Mouse (Mus musculus): ENCODE measurements at regions not wholly inside any gene's neighbourhood (a gene's known extent, or its start where the extent isn't known, plus 50 kb on each side); places are given as distances from the start of the nearest gene placed in this dataset.

- DNase-seq (ENCODE audit: low spot score in 2 of 2) = no peak
These were observed 334.3 kb upstream of the Fam241a start for GRCm38 (mm10) chr3:128230390-128230789.

DNA sequence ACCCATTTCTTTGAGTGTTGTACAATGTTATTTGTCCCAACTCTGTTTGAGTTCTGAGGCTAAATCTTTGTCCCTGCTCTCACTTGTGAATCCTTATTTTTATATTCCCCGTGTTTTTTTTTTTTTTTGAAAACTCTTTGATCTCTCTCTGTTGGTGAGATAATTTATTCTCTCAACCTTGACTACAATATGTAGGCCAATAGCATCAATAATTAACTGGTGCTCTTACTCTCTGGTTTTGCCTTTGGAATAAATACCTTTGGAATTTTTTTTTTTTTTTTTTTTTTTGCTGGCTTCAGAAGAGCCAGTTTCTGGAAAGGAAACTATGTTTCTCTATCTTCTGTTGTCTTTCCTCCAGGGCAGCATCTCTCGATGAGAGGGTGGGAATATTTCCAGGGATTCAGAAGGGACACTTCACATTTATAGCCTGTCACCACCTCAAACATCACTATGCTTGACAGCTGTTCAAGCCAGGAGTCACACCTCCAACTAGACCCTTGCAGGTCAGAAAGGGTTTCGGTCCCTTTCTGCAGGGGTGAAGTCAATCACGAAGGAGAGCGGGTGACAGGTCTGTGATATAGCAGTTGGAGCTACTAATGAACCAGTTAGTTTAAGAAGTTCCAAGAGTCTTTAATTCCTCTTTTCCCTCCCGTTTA is 330.9 kb upstream of the Fam241a start:
- no peak for DNase-seq (ENCODE audit: low spot score in 2 of 2)

GRCm38 (mm10) chr3:128226503-128226902 is 330.4 kb upstream of the Fam241a start:
- no peak for DNase-seq (ENCODE audit: low spot score in 2 of 2)

GRCm38 (mm10) chr3:128222344-128222743 is 326.2 kb upstream of the Fam241a start:
- DNase-seq (ENCODE audit: low spot score in 2 of 2) = no peak

DNA sequence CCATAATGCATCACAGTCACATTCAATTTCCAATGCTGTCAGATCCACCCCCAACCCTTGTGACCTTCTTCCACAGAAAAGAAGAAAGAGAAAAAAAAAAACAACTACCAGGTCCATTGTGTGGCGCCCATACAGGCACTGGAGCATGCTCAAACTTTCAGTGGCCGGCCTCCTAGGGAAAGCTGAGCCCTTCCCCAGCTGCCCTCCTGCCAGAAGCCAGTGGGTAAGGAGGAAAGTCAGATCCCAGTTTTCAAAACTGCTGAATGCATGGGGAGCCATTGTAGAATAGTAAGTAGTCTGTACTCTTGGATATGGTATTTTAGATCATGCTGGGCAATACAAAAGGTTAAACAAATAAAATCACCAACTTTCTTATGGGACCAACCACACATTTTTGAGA is 325.5 kb upstream of the Fam241a start:
- no peak for DNase-seq (ENCODE audit: low spot score in 2 of 2)

DNA sequence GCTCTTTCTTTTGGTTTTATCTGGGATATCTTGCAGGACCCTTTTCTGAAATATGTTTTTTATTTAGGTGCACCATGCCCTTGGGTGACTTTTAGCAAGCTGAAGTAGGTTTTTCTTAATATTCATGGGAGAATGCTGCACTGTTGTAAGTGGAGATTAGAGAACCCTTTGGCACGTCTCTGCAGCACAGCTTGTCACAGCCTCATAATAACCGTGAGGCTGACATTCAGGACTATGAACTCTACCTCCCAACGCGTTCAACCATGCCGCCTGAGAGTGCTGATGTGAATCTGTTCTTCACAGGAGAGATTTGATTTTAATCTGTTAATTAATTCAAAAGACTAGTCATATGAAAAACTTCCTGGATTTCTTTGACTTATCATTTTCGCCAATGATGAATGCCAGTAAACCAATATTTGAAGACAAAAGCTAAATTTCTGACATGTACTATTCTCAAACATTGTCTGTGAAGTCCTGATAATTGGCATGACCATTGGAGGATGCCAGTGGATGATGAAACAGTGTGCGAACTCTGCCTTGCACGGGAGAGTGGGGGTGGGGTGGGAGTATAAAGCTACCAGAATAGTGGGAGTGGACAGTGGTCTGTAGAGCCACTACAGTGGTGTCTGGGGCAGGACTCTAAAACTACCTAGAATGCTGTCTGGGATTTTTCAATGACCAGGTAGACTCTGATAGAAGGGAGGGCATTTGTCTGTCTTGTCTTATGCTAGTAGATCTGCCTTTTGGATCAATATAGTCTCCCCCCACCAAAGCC is 324.8 kb upstream of the Fam241a start:
- DNase-seq (ENCODE audit: low spot score in 2 of 2) = no peak

GRCm38 (mm10) chr3:128217765-128218415 is 321.8 kb upstream of the Fam241a start:
- DNase-seq (ENCODE audit: low spot score in 2 of 2) = no peak

DNA sequence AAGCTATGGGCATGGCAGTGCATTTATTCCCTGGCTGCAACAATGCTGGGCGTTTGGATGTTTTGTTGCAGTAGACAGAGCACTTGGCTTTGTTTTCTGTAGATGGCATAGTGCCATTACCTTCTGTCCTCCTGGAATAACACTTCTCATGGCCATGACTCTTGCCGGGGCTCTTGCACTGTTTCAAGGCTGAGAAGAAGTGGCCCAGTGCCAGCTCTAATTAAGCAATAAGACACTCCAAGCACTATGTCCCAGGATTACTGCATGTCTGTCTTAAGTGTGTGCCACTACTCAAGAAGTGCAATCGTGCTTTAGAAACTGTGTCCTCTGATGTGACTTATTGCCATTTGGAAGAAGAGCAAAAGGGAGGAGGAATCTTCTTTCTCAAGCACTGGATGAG is 316.1 kb upstream of the Fam241a start:
- no peak for DNase-seq (ENCODE audit: low spot score in 2 of 2)

DNA sequence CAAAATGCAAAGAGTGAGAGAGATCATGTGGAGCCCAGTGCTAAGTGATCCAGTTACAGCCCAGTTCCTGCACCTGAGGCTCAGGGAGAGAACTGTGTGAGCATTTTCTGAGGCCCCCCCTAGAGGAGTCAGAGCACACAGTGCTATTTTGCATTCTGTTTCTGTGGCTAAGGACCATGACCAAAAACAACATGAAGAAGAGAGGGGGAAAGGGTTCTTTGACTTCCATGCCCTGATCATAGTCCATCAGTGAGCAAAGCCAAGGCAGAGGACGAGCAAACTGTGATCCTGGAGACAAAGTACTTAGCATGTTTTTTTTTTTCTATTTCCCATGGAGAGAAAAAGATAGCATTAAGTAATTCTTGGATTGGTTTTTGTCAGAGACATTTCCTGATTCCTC is 314.5 kb upstream of the Fam241a start:
- DNase-seq (ENCODE audit: low spot score in 2 of 2) = no peak

DNA sequence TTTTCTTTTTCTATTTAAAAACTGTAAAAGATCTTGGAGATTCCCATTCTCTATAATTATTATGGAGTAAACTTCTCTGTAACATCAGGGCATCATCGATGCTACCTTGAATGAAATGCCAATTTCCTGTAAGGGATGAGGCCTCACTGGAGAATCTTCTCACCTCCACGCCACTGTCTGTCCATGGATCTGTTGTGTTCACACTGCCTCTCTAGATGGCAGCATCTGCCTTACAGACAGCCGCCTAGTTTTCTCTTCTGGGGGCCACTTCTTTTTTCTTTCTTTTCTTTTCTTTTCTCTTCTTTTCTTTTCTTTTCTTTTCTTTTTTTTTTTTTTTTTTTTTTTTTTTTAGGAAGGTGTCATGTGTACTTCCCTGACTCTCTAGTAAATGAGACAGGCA is 310.8 kb upstream of the Fam241a start:
- DNase-seq (ENCODE audit: low spot score in 2 of 2) = no peak

DNA sequence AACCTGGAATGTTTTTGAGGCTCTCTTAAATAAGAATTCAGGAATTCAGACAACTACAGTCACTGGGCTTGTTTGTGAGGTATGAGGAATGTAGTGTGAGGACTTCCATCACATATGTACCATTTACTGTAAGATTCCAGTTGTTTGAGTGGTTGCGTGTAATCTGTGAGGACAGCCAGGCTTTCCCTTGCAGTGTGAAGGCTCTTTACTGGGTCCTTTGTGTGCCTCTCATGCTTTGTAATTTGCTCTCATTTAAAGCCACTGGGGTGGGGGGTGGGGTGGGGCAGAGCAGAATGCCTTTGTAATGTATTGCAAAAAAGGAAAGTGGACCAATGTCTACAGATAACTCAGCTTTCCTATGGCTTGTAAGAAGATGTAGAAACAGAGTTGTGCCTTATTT is 310.4 kb upstream of the Fam241a start:
- no peak for DNase-seq (ENCODE audit: low spot score in 2 of 2)

- no peak for DNase-seq (ENCODE audit: low spot score in 2 of 2)
These were observed 304.6 kb upstream of the Fam241a start for GRCm38 (mm10) chr3:128200574-128201235.

DNA sequence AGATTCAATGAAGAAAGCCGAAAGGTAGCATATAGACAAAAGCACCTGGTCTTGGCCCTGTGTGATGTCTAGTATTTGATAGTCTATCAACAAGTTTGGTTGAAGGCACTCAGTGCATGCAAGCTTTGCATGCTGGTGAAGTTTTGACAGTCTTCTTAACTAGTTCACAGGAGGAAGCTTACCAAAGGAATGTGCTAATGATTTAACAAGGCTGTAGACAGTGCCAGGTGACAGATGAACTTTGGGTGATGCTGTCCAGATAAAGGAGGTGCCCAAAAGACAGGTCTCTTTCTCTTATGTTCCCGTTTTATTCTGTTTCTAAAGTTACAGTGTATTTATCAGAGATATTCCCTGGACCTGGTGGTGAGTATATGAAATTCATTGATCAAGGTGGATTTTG is 303.3 kb upstream of the Fam241a start:
- DNase-seq (ENCODE audit: low spot score in 2 of 2) = no peak

DNA sequence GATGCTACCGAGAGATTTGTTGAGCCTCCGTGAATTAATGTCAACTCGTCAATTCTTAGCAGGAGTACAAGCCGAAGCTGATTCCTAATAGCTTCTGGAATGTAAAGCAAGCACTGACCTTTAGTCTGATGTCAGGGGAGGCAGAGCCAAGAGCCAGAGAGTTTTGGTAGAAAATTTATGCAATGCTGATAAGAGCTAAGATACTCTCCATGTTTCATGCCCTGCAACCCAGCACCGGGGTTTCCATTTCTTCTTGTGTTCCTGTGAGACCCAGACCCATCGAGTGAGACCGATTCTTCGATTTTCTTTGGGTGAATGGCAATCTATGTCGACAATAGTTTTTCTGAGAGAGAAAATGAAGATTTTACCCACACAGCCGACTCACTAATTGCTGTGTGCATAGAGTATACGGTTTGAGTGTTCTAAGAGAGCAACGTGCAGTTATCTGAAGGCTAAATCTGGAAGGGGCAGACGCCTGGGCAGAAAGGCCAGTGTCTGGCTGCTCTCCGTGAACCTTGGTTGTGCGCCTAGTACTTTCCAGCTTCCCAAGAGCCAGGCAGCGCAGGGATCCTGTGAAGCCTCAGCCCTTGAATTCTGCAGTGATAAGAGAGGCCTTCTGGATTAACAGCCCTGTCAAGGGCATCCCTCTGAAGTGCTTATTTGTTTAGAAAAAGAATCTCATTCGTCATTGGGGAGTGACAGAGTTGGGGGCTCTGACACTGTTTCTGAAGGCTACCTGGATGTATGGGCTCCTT is 296.1 kb upstream of the Fam241a start:
- DNase-seq (ENCODE audit: low spot score in 2 of 2) = no peak

GRCm38 (mm10) chr3:128187330-128188044 is 291.4 kb upstream of the Fam241a start:
- no peak for DNase-seq (ENCODE audit: low spot score in 2 of 2)

DNA sequence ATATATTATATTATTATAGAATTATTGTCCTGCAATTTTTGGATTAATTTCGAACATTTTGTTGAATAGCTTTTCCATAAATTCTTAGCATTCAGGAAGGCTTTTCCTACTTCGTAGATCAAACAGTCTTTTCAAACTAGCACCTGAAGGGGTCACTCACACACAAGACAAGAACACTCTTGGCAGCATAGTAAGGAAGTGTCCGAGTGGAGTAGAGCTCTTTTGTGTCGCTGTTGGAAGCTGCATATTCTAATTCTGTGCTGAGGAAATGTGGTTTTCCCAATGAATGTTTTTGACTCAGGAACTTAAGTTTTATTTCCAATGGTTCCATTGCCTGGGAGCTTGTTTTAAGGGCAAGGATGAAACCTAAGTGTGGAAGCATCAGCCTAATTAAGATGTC is 290.2 kb upstream of the Fam241a start:
- no peak for DNase-seq (ENCODE audit: low spot score in 2 of 2)

DNA sequence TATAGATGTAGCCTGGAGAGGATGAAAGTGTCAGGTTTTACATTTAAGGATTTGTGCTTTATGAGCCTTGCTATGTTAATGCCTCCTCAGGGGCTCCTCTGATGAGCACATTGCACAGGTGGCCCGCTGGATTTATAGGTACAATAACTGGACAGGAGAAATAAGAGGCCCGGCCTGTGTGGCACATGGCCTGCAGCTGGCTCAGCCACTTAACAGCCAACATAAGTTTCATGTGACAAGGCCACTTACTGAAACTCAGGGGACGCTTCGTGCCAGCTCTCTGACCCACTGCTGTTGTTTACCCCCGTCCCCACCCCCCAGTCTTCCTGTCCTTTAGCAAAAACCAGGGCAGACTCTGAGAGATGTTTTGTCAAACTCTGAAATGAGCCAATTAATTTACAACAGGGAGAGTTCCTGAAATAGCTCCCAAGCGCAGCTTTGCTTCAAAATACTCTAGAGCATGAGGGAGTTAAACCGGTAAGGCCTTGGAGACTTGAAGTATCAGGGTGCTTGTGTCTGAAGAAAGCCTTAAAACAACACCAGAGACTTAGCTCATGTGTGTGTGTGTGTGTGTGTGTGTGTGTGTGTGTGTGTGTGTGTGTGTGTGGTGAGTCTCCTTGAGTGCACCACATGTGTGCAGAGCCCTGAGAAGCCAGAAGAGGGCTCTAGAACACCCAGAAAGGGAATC is 285.2 kb upstream of the Fam241a start:
- DNase-seq (ENCODE audit: low spot score in 2 of 2) = no peak

- DNase-seq (ENCODE audit: low spot score in 2 of 2) = no peak
These were observed 253.1 kb upstream of the Fam241a start for GRCm38 (mm10) chr3:128149216-128149615.

DNA sequence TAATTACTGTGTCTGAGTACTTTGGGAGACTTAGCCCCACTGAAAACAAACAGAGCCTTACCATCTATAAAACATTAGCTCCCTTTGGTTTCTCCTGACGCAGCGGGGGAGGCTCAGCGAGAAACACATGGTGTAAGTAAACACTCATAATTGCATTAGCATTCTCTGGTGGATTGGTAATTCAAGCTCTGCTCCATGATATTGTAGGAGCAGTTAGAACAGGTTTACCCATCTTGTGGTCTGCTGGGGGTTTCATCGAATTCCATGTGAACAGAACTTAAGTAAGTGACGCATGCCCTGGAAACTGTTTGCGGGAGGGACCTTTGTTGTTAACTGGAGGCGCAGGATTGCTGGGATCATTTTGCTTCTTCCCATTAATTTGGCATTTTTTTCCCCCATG is 249.2 kb upstream of the Fam241a start:
- DNase-seq (ENCODE audit: low spot score in 2 of 2) = no peak

- no peak for DNase-seq (ENCODE audit: low spot score in 2 of 2)
These were observed 231.7 kb upstream of the Fam241a start for GRCm38 (mm10) chr3:128127836-128128235.

Data from gastrocnemius, postnatal 4 days (tissue).